Comparison of ENCODE assay signal across 16 mouse cellular contexts in the genomic region with DNA sequence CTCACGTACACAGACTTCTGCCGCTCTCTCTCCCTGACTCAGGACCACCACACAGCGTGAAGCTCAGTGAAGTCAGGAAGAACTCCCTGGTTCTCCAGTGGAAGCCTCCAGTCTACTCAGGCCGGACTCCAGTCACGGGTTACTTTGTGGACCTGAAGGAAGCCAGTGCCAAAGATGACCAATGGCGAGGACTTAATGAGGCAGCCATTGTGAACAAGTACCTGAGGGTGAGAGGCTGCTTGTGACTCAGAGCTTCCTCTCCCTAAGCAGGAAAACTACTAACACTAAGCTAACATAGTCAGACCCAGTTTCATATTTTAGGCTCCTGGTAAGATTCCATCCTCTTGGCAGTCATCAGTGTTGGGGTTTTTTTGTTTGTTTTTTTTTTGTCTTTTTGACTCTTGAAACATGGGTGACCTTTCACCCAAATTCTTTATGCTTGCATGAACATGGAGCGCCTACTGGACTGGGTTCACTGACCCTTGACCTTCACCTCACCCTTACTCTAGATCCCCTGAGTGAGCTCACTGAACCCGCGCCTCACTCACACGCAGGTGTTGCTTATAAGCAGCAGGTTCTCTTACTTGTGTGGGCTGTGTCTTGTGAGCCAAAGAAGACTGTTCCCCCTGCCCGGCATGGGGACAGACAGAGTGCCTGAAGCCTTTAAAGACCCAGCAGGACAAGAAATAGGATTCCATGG.
DNase-seq lines count a peak whose midpoint lies in the region; ATAC-seq and TF ChIP-seq lines count a peak whose summit lies in the region.
"Had no signal": no experiment of that assay in that cellular context is flagged by ENCODE, and none has a peak within 500 bp of the region (broad histone marks: within the 10 kb centered on the region; RNA-seq: fewer than 3 reads in every experiment).

No protein-coding gene starts in this region.

- H3K36me3 ChIP-seq in heart, embryonic 16.5 days (ENCODE audit: control insufficient read depth, insufficient read depth): peaks cover 34% of the 10 kb centered on the region
- H3K36me3 ChIP-seq in heart, embryonic 10.5 days: peaks cover 77% of the 10 kb centered on the region
- H3K36me3 ChIP-seq in liver, embryonic 14.5 days (replicated peaks; ENCODE audit: control insufficient read depth, insufficient read depth, low read depth): no peaks in the 10 kb centered on the region
- no peaks in the 10 kb centered on the region for H3K36me3 ChIP-seq in small intestine, adult 2 months (ENCODE audit: control insufficient read depth, insufficient read depth, low read length)
- H3K36me3 ChIP-seq: G1E; neural tube, embryonic 12.5 days had no signal

- 85% methylated on average over 11 of the region's 11 CpGs for WGBS in heart, embryonic 16.5 days
- 86% methylated on average over 11 of the region's 11 CpGs for WGBS in heart, embryonic 10.5 days
- 77% methylated on average over 11 of the region's 11 CpGs for WGBS in liver, embryonic 14.5 days (ENCODE audit: insufficient replicate concordance)
- WGBS in small intestine, adult 2 months: 73% methylated on average over 11 of the region's 11 CpGs

- no peak for TF ChIP-seq CTCF in liver, embryonic 14.5 days (IDR thresholded peaks at IDR 0.05; ENCODE audit: low read depth)
- TF ChIP-seq CTCF in small intestine, adult 2 months (IDR thresholded peaks at IDR 0.05; ENCODE audit: extremely low read depth, insufficient read length, insufficient replicate concordance, low read depth, low read length): no peak

- TF ChIP-seq EP300 in liver, embryonic 14.5 days (IDR thresholded peaks at IDR 0.05; ENCODE audit: low read depth): no peak

- no peak for ATAC-seq in heart, embryonic 16.5 days (replicated peaks; ENCODE audit: extremely low read depth, insufficient read depth, low FRiP score)
- ATAC-seq in liver, embryonic 14.5 days (ENCODE audit: insufficient read depth): peak; percentile 16; the same call in 1 of the 2 replicates

- TF ChIP-seq POLR2A in small intestine, adult 2 months (IDR thresholded peaks at IDR 0.05; ENCODE audit: low read depth, low read length): no peak

- peak overlapping the region; percentile 40; the same call in 1 of the 2 replicates for H3K27ac ChIP-seq in heart, embryonic 16.5 days (ENCODE audit: low read length)
- H3K27ac ChIP-seq in heart, embryonic 10.5 days: no peak overlapping the region
- H3K27ac ChIP-seq in brown adipose tissue, adult 24 weeks (replicated peaks; ENCODE audit: low read depth, low read length): peak overlapping the region; percentile 93
- peak overlapping the region; percentile 68 for H3K27ac ChIP-seq in liver, embryonic 14.5 days
- peak overlapping the region; percentile 89 for H3K27ac ChIP-seq in small intestine, adult 2 months (ENCODE audit: insufficient read depth, low read depth, low read length)
- H3K27ac ChIP-seq: neural tube, embryonic 12.5 days had no signal

- H3K9ac ChIP-seq in heart, embryonic 16.5 days (ENCODE audit: low read length): no peak overlapping the region
- H3K9ac ChIP-seq in liver, embryonic 14.5 days (replicated peaks): no peak overlapping the region
- H3K9ac ChIP-seq: neural tube, embryonic 12.5 days had no signal

- H3K4me3 ChIP-seq in heart, embryonic 16.5 days (ENCODE audit: low read length): no peak overlapping the region
- H3K4me3 ChIP-seq in heart, embryonic 10.5 days: no peak overlapping the region
- no peak overlapping the region for H3K4me3 ChIP-seq in brown adipose tissue, adult 24 weeks (ENCODE audit: insufficient read depth, low read depth, low read length)
- H3K4me3 ChIP-seq in liver, embryonic 14.5 days (ENCODE audit: insufficient read depth in 1 of 2, low read depth in 2 of 2, low read length in 2 of 2): no peak overlapping the region
- H3K4me3 ChIP-seq in small intestine, adult 2 months (ENCODE audit: low read depth, low read length): no peak overlapping the region
- H3K4me3 ChIP-seq: megakaryocyte, embryonic 14.5 days; neural tube, embryonic 12.5 days had no signal

- H3K9me3 ChIP-seq in heart, embryonic 16.5 days (replicated peaks; ENCODE audit: control insufficient read depth, low read length): no peaks in the 10 kb centered on the region
- H3K9me3 ChIP-seq in heart, embryonic 10.5 days: no peaks in the 10 kb centered on the region
- H3K9me3 ChIP-seq in liver, embryonic 14.5 days (ENCODE audit: control insufficient read depth, low read length): no peaks in the 10 kb centered on the region
- H3K9me3 ChIP-seq: G1E; megakaryocyte, embryonic 14.5 days; neural tube, embryonic 12.5 days had no signal

- no peak overlapping the region for H3K4me2 ChIP-seq in heart, embryonic 16.5 days (ENCODE audit: low read depth, low read length)
- H3K4me2 ChIP-seq in liver, embryonic 14.5 days (ENCODE audit: low read depth): no peak overlapping the region
- H3K4me2 ChIP-seq: neural tube, embryonic 12.5 days had no signal

- H3K27me3 ChIP-seq in heart, embryonic 16.5 days (ENCODE audit: control insufficient read depth, insufficient read depth, low read length): no peaks in the 10 kb centered on the region
- H3K27me3 ChIP-seq in heart, embryonic 10.5 days (ENCODE audit: insufficient read depth, poor library complexity, severe bottlenecking): no peaks in the 10 kb centered on the region
- H3K27me3 ChIP-seq in liver, embryonic 14.5 days (ENCODE audit: control insufficient read depth, insufficient read depth, low read length): no peaks in the 10 kb centered on the region
- no peaks in the 10 kb centered on the region for H3K27me3 ChIP-seq in small intestine, adult 2 months (ENCODE audit: control insufficient read depth, insufficient read depth, low read length)
- H3K27me3 ChIP-seq: megakaryocyte, embryonic 14.5 days; neural tube, embryonic 12.5 days had no signal

- intact Hi-C loops in left cerebral cortex, postnatal 10 days (cut with DNase I): no loop called here
- intact Hi-C loops in left cerebral cortex, postnatal 14 days (cut with DNase I): no loop called here

- no peak for DNase-seq in heart, embryonic 10.5 days (ENCODE audit: low spot score)
- no peak for DNase-seq in liver, embryonic 14.5 days (ENCODE audit: low read depth in 3 of 3, low spot score in 3 of 3)
- no peak for DNase-seq in left cerebral cortex, postnatal 10 days (ENCODE audit: extremely low spot score in 1 of 2, low spot score in 2 of 2)
- DNase-seq in cerebellum, postnatal 36 days: no peak
- no peak for DNase-seq in left cerebral cortex, postnatal 14 days (ENCODE audit: low spot score in 2 of 2)
- DNase-seq: adrenal gland, adult 2 months; cerebellum, adult 9-10 months; layer of hippocampus, postnatal 36 days; right cerebral cortex, postnatal 4 days; thymus, postnatal 14 days had no signal

- peaks cover 11% of the 10 kb centered on the region for H3K4me1 ChIP-seq in heart, embryonic 16.5 days (ENCODE audit: control insufficient read depth, insufficient read depth, low read length)
- H3K4me1 ChIP-seq in heart, embryonic 10.5 days: peaks cover 6% of the 10 kb centered on the region; the same call in 1 of the 2 replicates
- peaks cover 11% of the 10 kb centered on the region for H3K4me1 ChIP-seq in brown adipose tissue, adult 24 weeks (ENCODE audit: control insufficient read depth, insufficient read depth, insufficient read length, low read length)
- peaks cover 0 to 31% of the 10 kb centered on the region in 2 experiments; a peak in 2 of 4 replicates for H3K4me1 ChIP-seq in liver, embryonic 14.5 days (replicated peaks; ENCODE audit: control insufficient read depth in 2 of 2, insufficient read depth in 2 of 2, low read length in 1 of 2)
- H3K4me1 ChIP-seq in small intestine, adult 2 months (ENCODE audit: control insufficient read depth, insufficient read depth, insufficient read length, low read length): peaks cover 42% of the 10 kb centered on the region
- H3K4me1 ChIP-seq: neural tube, embryonic 12.5 days had no signal
